Mouse (Mus musculus) ovary, postnatal 36 days (tissue): ENCODE measurements around the gene Atp1a3.
A peak's percentile ranks its signal among the peaks of the same experiment; 100 is the strongest.

Experiments used
- DNase-seq: peaks from one replicate; pipeline ENCODE4 v3.0.0; 2022; ENCODE audit warnings: low spot score, mixed read lengths

Gene Atp1a3

GRCm38 (mm10) chr7:25003820-25004388 lies 1.9 kb downstream of the Atp1a3 start:
- no peak for DNase-seq

GRCm38 (mm10) chr7:25003291-25003690 lies 2.5 kb downstream of the Atp1a3 start:
- DNase-seq, result no peak

- no peak for DNase-seq
Observed at GRCm38 (mm10) chr7:25000711-25001110, 5.0 kb downstream of the Atp1a3 start.

- no peak for DNase-seq
Observed at GRCm38 (mm10) chr7:25000211-25000610, 5.5 kb downstream of the Atp1a3 start.

GRCm38 (mm10) chr7:24993081-24993480 lies 12.7 kb downstream of the Atp1a3 start:
- no peak for DNase-seq

GRCm38 (mm10) chr7:24990478-24990877 lies 15.3 kb downstream of the Atp1a3 start:
- DNase-seq, result no peak

GRCm38 (mm10) chr7:24987941-24988340 lies 17.8 kb downstream of the Atp1a3 start:
- no peak for DNase-seq

- no peak for DNase-seq
Observed at GRCm38 (mm10) chr7:24985799-24986198, 20.0 kb downstream of the Atp1a3 start.

- DNase-seq, result no peak
Observed at GRCm38 (mm10) chr7:24984307-24984706, 21.5 kb downstream of the Atp1a3 start.

- no peak for DNase-seq
Observed at GRCm38 (mm10) chr7:24983396-24983795, 22.4 kb downstream of the Atp1a3 start.

GRCm38 (mm10) chr7:24980439-24980838 lies 25.3 kb downstream of the Atp1a3 start:
- DNase-seq, result no peak

- no peak for DNase-seq
Observed at GRCm38 (mm10) chr7:24978781-24979180, 27.0 kb downstream of the Atp1a3 start.

GRCm38 (mm10) chr7:24974893-24975595 lies 30.7 kb downstream of the Atp1a3 start:
- no peak for DNase-seq

- no peak for DNase-seq
Observed at GRCm38 (mm10) chr7:24973902-24974301, 31.9 kb downstream of the Atp1a3 start.

GRCm38 (mm10) chr7:24973208-24973607 lies 32.5 kb downstream of the Atp1a3 start:
- no peak for DNase-seq

GRCm38 (mm10) chr7:24971972-24972893 lies 33.5 kb downstream of the Atp1a3 start, which contains the start of gene Rabac1:
Gene Rabac1, minus strand, starts transcription at chr7:24972754.
- peak; percentile 85 for DNase-seq

GRCm38 (mm10) chr7:24971261-24971971 lies 34.3 kb downstream of the Atp1a3 start:
- DNase-seq, result peak; percentile 39

- no peak for DNase-seq
Observed at GRCm38 (mm10) chr7:24970341-24970740, 35.4 kb downstream of the Atp1a3 start.

- no peak for DNase-seq
Observed at GRCm38 (mm10) chr7:24969805-24970204, 36.0 kb downstream of the Atp1a3 start.

- DNase-seq, result no peak
Observed at GRCm38 (mm10) chr7:24968463-24968862, 37.3 kb downstream of the Atp1a3 start.

- DNase-seq, result no peak
Observed at GRCm38 (mm10) chr7:24967966-24968365, 37.8 kb downstream of the Atp1a3 start.
